Mouse (Mus musculus): Measurements from ENCODE around the gene H2al1g.

GRCm38 (mm10) chrX:11345762-11346161 is 27.7 kb downstream of the H2al1g start:
- no peak for TF ChIP-seq USF1 (IDR thresholded peaks at IDR 0.05; ENCODE audit: low read depth, low read length)
- TF ChIP-seq CTCF (conservative IDR thresholded peaks at IDR 0.05 in 1 of 2, IDR thresholded peaks at IDR 0.05 in 1 of 2; ENCODE audit: low read depth in 2 of 2, low read length in 2 of 2) = no peak
- TF ChIP-seq JUN (IDR thresholded peaks at IDR 0.05; ENCODE audit: insufficient read depth, low read depth, low read length) = no peak
- TF ChIP-seq MAX (IDR thresholded peaks at IDR 0.05; ENCODE audit: low read length) = no peak
- TF ChIP-seq MYC (IDR thresholded peaks at IDR 0.05; ENCODE audit: low read depth, low read length) = no peak
- no peak for TF ChIP-seq ZKSCAN1 (IDR thresholded peaks at IDR 0.05; ENCODE audit: borderline replicate concordance, low read depth, low read length)
- TF ChIP-seq POLR2A (IDR thresholded peaks at IDR 0.05; ENCODE audit: low read depth, low read length) = no peak
- TF ChIP-seq NRF1 (IDR thresholded peaks at IDR 0.05; ENCODE audit: low read depth, low read length) = no peak

Data from CH12.LX (cell line).